Mouse (Mus musculus) stomach, embryonic 14.5 days (tissue): ENCODE data around the gene Anapc16. TPM values are rescaled to one million over a fixed set of nuclear protein-coding genes. Genes with fewer than 3 reads are reported as not detected.
A peak's percentile ranks its signal among the peaks of the same experiment; 100 is the strongest.

Experiments
- ATAC-seq: fragments of 200-750 bp; cut with Nextera tagmentation; 2 replicates; pipeline ENCODE4 v1.8.0; 2017; ENCODE audit warnings: low read depth, moderate TSS enrichment; ENCODE audit not compliant: insufficient number of reproducible peaks, insufficient read depth, low FRiP score
- H3K27ac ChIP-seq: fragments of 300-500 bp; sonication (generic); 2 replicates; pipeline ENCODE4 v1.5.1; 2014; ENCODE audit warnings: mild to moderate bottlenecking, low read length, moderate library complexity, mixed read lengths
- H3K27me3 ChIP-seq: fragments of 300-500 bp; sonication (generic); 2 replicates; pipeline ENCODE4 v1.6.1; 2014; ENCODE audit warnings: low read length, control low read depth, mixed read lengths; ENCODE audit not compliant: control insufficient read depth, insufficient read depth
- H3K36me3 ChIP-seq: fragments of 300-500 bp; sonication (generic); 2 replicates; pipeline ENCODE4 v1.6.1; 2014; ENCODE audit warnings: mild to moderate bottlenecking, control low read depth, low read length, moderate library complexity, mixed read lengths; ENCODE audit not compliant: control insufficient read depth, insufficient read depth
- H3K4me1 ChIP-seq: fragments of 300-500 bp; sonication (generic); 2 replicates; pipeline ENCODE4 v1.6.1; 2014; ENCODE audit warnings: low read length, control low read depth, mixed read lengths; ENCODE audit not compliant: control insufficient read depth, insufficient read depth
- H3K4me2 ChIP-seq: fragments of 300-500 bp; sonication (generic); replicated peaks from 2 replicates; pipeline ENCODE4 v1.6.1; 2014; ENCODE audit warnings: low read depth, low read length, control low read depth
- H3K4me3 ChIP-seq: fragments of 300-500 bp; sonication (generic); 2 replicates; pipeline ENCODE4 v1.5.1; 2014; ENCODE audit warnings: low read depth, low read length, control low read depth
- H3K9ac ChIP-seq: fragments of 300-500 bp; sonication (generic); replicated peaks from 2 replicates; pipeline ENCODE4 v1.6.1; 2014; ENCODE audit warnings: low read depth, mild to moderate bottlenecking, control low read depth, low read length, moderate library complexity, mixed read lengths
- H3K9me3 ChIP-seq: fragments of 300-500 bp; sonication (generic); 2 replicates; pipeline ENCODE4 v1.6.1; 2016; ENCODE audit warnings: low read depth, low read length, control low read depth; ENCODE audit not compliant: control insufficient read depth
- WGBS: fragments of 180-500 bp; shearing (Covaris S2); extraction: QIAGEN DNeasy Blood & Tissue Kit; methylation state at CpG from one replicate; pipeline ENCODE4 v1.1.7; 2014; 5-methylcytosine and 5-hydroxymethylcytosine counted together
- polyA plus RNA-seq: library from polyadenylated mRNA; unstranded; fragments of >200 nt; fragmentation: Nextera tagmentation; extraction: Ambion mirVana; gene quantifications from 2 replicates; pipeline ENCODE4 v1.2.1, GENCODE M21; 2014

Gene Anapc16
- polyA plus RNA-seq, 1 experiment from 2014 or later: 118 TPM

GRCm38 (mm10) chr10:59947296-59948073 lies 55.5 kb downstream of the Anapc16 start:
- H3K9ac ChIP-seq: no peak overlapping the region
- peaks cover 33% of the 10 kb centered on the region for H3K4me1 ChIP-seq
- H3K36me3 ChIP-seq: no peaks in the 10 kb centered on the region
- 63% methylated on average over 7 of the region's 7 CpGs for WGBS
- H3K27me3 ChIP-seq: no peaks in the 10 kb centered on the region
- H3K4me3 ChIP-seq: no peak overlapping the region
- H3K4me2 ChIP-seq: no peak overlapping the region
- ATAC-seq: no peak
- peak overlapping the region; percentile 11; the same call in 1 of the 2 replicates for H3K27ac ChIP-seq
- H3K9me3 ChIP-seq: no peaks in the 10 kb centered on the region

- Histone ChIP-seq H3K4me1 (peaks cover 34% of the 10 kb centered on the region), H3K4me3 (no peak overlapping the region), H3K36me3 (no peaks in the 10 kb centered on the region), H3K27ac (no peak overlapping the region), H3K9ac (no peak overlapping the region), H3K9me3 (no peaks in the 10 kb centered on the region), H3K27me3 (no peaks in the 10 kb centered on the region), H3K4me2 (no peak overlapping the region)
- 87% methylated on average over 5 of the region's 5 CpGs for WGBS
- ATAC-seq: no peak
These were observed 56.6 kb downstream of the Anapc16 start for GRCm38 (mm10) chr10:59946362-59946761.

GRCm38 (mm10) chr10:59945416-59945815 lies 57.5 kb downstream of the Anapc16 start:
- no peak overlapping the region for H3K4me3 ChIP-seq

GRCm38 (mm10) chr10:59943421-59943989 lies 59.4 kb downstream of the Anapc16 start:
- Histone ChIP-seq H3K4me2 (peak overlapping the region; percentile 49), H3K4me1 (peaks cover 13% of the 10 kb centered on the region), H3K9me3 (no peaks in the 10 kb centered on the region), H3K36me3 (no peaks in the 10 kb centered on the region), H3K9ac (no peak overlapping the region), H3K27ac (peak overlapping the region; percentile 3; the same call in 1 of the 2 replicates), H3K4me3 (peak overlapping the region; percentile 16; the same call in 1 of the 2 replicates), H3K27me3 (no peaks in the 10 kb centered on the region)
- peak; percentile 79 for ATAC-seq
- WGBS: 35% methylated on average over 13 of the region's 13 CpGs

More at GRCm38 (mm10) chr10:59945416-59945815, 57.5 kb downstream of the Anapc16 start:
- Histone ChIP-seq H3K27me3 (no peaks in the 10 kb centered on the region), H3K4me2 (no peak overlapping the region), H3K36me3 (no peaks in the 10 kb centered on the region), H3K4me1 (peaks cover 30% of the 10 kb centered on the region), H3K9ac (no peak overlapping the region), H3K27ac (no peak overlapping the region), H3K9me3 (no peaks in the 10 kb centered on the region)
- WGBS: 92% methylated on average over 3 of the region's 3 CpGs
- ATAC-seq: no peak

- 2% methylated on average over 16 of the region's 16 CpGs for WGBS
- H3K4me3 ChIP-seq: peak overlapping the region; percentile 16
- H3K9ac ChIP-seq: peak overlapping the region; percentile 14; the same call in 1 of the 2 replicates
- no peaks in the 10 kb centered on the region for H3K36me3 ChIP-seq
- peak overlapping the region; percentile 3; the same call in 1 of the 2 replicates for H3K27ac ChIP-seq
- peaks cover 13% of the 10 kb centered on the region for H3K4me1 ChIP-seq
- H3K27me3 ChIP-seq: no peaks in the 10 kb centered on the region
- peak; percentile 62 for ATAC-seq
- H3K4me2 ChIP-seq: peak overlapping the region; percentile 49
- H3K9me3 ChIP-seq: no peaks in the 10 kb centered on the region
These were observed 60.0 kb downstream of the Anapc16 start for GRCm38 (mm10) chr10:59942847-59943420.

- Histone ChIP-seq H3K4me3 (peak overlapping the region; percentile 16), H3K27ac (no peak overlapping the region), H3K4me1 (peaks cover 13% of the 10 kb centered on the region), H3K36me3 (no peaks in the 10 kb centered on the region), H3K4me2 (peak overlapping the region; percentile 49), H3K9ac (peak overlapping the region; percentile 14; the same call in 1 of the 2 replicates), H3K9me3 (no peaks in the 10 kb centered on the region), H3K27me3 (no peaks in the 10 kb centered on the region)
- ATAC-seq: no peak
- 39% methylated on average over 21 of the region's 21 CpGs for WGBS
These were observed 60.6 kb downstream of the Anapc16 start for GRCm38 (mm10) chr10:59942281-59942846.

GRCm38 (mm10) chr10:59939081-59939480 lies 63.9 kb downstream of the Anapc16 start:
- WGBS: 70% methylated on average over 1 of the region's 1 CpGs
- Histone ChIP-seq H3K9me3 (no peaks in the 10 kb centered on the region), H3K27me3 (no peaks in the 10 kb centered on the region), H3K27ac (no peak overlapping the region), H3K4me1 (peaks cover 17% of the 10 kb centered on the region), H3K4me3 (no peak overlapping the region), H3K4me2 (no peak overlapping the region), H3K36me3 (no peaks in the 10 kb centered on the region), H3K9ac (no peak overlapping the region)
- ATAC-seq: no peak

GRCm38 (mm10) chr10:59938662-59939061 lies 64.3 kb downstream of the Anapc16 start:
- no peaks in the 10 kb centered on the region for H3K9me3 ChIP-seq
- H3K4me2 ChIP-seq: no peak overlapping the region
- 82% methylated on average over 5 of the region's 5 CpGs for WGBS
- no peak for ATAC-seq
- no peak overlapping the region for H3K4me3 ChIP-seq
- H3K27me3 ChIP-seq: no peaks in the 10 kb centered on the region
- H3K36me3 ChIP-seq: no peaks in the 10 kb centered on the region
- H3K27ac ChIP-seq: no peak overlapping the region
- H3K4me1 ChIP-seq: peaks cover 16% of the 10 kb centered on the region
- no peak overlapping the region for H3K9ac ChIP-seq
